Mouse (Mus musculus) forebrain, embryonic 13.5 days (tissue): ENCODE data around the gene Rasgrp2. TPM values are rescaled to one million over a fixed set of nuclear protein-coding genes. Genes with fewer than 3 reads are reported as not detected.

Experiments used
- ATAC-seq: fragments of 200-750 bp; cut with Nextera tagmentation; 2 replicates; pipeline ENCODE4 v1.8.0; 2017
- H3K27ac ChIP-seq: fragments of 300-500 bp; sonication (generic); 2 replicates; pipeline ENCODE4 v1.5.1; 2015; ENCODE audit warnings: inconsistent platforms, mild to moderate bottlenecking, moderate library complexity
- H3K27me3 ChIP-seq: fragments of 300-500 bp; sonication (generic); 2 replicates; pipeline ENCODE4 v1.6.1; 2015; ENCODE audit warnings: mild to moderate bottlenecking, inconsistent platforms
- H3K36me3 ChIP-seq: fragments of 300-500 bp; sonication (generic); 2 replicates; pipeline ENCODE4 v1.6.1; 2015; ENCODE audit warnings: mild to moderate bottlenecking, inconsistent platforms; ENCODE audit not compliant: poor library complexity, severe bottlenecking
- H3K4me1 ChIP-seq: fragments of 300-500 bp; sonication (generic); 2 replicates; pipeline ENCODE4 v1.6.1; 2015; ENCODE audit warnings: inconsistent platforms
- H3K4me2 ChIP-seq: fragments of 300-500 bp; sonication (generic); 2 replicates; pipeline ENCODE4 v1.6.1; 2015; ENCODE audit warnings: inconsistent platforms, mild to moderate bottlenecking, moderate library complexity
- H3K4me3 ChIP-seq: fragments of 300-500 bp; sonication (generic); 2 replicates; pipeline ENCODE4 v1.5.1; 2015; ENCODE audit warnings: mild to moderate bottlenecking, inconsistent platforms
- H3K9ac ChIP-seq: fragments of 300-500 bp; sonication (generic); 2 replicates; pipeline ENCODE4 v1.6.1; 2015; ENCODE audit warnings: mild to moderate bottlenecking, inconsistent platforms
- H3K9me3 ChIP-seq: fragments of 300-500 bp; sonication (generic); replicated peaks from 2 replicates; pipeline ENCODE4 v1.6.1; 2016; ENCODE audit warnings: inconsistent platforms
- WGBS: fragments of 180-500 bp; shearing (Covaris S2); methylation state at CpG from one replicate; pipeline ENCODE4 v1.1.7; 2015; 5-methylcytosine and 5-hydroxymethylcytosine counted together
- polyA plus RNA-seq: library from polyadenylated mRNA; unstranded; fragments of >200 nt; fragmentation: Nextera tagmentation; extraction: Ambion mirVana; gene quantifications from 2 replicates; pipeline ENCODE4 v1.2.1, GENCODE M21; 2015

Rasgrp2 gene
- polyA plus RNA-seq, 1 experiment from 2014 or later = 25.1 TPM

DNA sequence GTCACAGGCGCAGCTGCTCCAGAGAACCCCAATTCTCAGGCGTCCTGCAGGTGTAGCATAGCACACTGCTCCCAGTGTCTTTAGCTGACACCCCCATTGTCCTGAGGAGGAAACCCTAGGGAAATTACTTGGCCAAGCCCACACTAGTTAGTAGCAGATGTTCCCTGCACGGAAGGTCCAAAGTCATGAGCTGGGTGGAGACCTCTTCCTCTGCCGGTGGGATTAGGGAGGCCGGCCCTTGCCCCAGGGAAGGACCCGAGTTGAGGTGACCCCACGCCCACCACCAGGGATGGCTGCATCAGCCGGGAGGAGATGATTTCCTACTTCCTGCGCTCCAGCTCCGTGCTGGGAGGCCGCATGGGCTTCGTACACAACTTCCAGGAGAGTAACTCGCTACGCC, 13.7 kb downstream of the Rasgrp2 start:
- no peaks in the 10 kb centered on the region for H3K9me3 ChIP-seq
- no peak overlapping the region for H3K9ac ChIP-seq
- H3K27ac ChIP-seq = no peak overlapping the region
- H3K36me3 ChIP-seq = no peaks in the 10 kb centered on the region
- peaks cover 33% of the 10 kb centered on the region for H3K4me1 ChIP-seq
- no peak overlapping the region for H3K4me3 ChIP-seq
- 75% methylated on average over 14 of the region's 14 CpGs for WGBS
- H3K4me2 ChIP-seq = no peak overlapping the region
- no peak for ATAC-seq
- H3K27me3 ChIP-seq = no peaks in the 10 kb centered on the region

- 51% methylated on average over 6 of the region's 6 CpGs for WGBS
- Histone ChIP-seq H3K4me2 (peak overlapping the region; percentile 44; the same call in 1 of the 2 replicates), H3K36me3 (no peaks in the 10 kb centered on the region), H3K27ac (peak overlapping the region; percentile 88), H3K27me3 (peaks cover 11% of the 10 kb centered on the region; the same call in 1 of the 2 replicates), H3K9me3 (no peaks in the 10 kb centered on the region), H3K4me1 (peaks cover 49% of the 10 kb centered on the region), H3K4me3 (no peak overlapping the region), H3K9ac (peak overlapping the region; percentile 53)
- ATAC-seq = no peak
Observed at GRCm38 (mm10) chr19:6415454-6415853, 16.3 kb downstream of the Rasgrp2 start.

GRCm38 (mm10) chr19:6416124-6416770, 17.1 kb downstream of the Rasgrp2 start:
- peak overlapping the region; percentile 53 for H3K9ac ChIP-seq
- 4% methylated on average over 9 of the region's 9 CpGs for WGBS
- H3K9me3 ChIP-seq = no peaks in the 10 kb centered on the region

DNA sequence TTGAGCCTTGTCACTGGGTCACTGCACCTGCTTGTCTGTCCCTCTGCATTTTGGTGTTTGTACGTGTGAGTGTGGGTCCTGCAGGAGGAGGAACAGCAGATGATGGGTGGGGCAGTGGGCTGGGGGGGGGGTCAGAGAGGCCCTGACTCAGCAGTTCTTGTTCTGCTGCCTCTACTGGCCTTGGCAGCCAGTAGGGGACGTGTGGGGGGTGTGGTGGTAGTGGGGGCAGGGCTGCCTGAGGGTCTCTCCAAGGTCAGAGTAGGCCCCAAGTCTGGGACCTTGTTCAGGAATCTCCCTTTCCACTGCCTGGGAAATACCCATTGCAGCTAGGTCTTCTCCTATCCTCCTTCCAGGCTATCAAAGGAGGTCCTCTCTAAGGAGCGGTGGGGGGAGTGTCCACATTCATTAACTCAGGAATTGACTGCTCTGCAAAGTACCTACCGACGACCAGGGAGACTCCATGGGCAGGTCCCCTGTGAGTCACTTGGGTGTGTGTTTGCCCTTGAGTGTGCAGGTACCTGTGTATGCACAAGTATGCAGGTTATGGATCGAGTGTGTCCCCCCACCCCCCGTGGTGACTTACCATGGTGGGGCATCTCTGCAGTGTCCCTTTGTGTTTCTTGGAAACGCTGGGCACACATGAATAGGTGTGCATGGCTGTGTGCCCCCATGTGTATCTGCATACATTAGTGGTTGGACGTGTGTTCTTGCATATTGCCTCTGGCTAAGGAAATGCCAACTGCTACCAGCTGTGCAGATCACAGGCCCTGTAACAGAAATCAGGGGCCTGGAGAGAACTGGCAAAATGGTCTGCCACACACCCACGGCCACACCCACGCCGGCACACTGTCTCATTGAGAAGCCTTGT, 18.0 kb downstream of the Rasgrp2 start:
- Histone ChIP-seq H3K27me3 (peaks cover 17% of the 10 kb centered on the region), H3K9me3 (no peaks in the 10 kb centered on the region), H3K27ac (peak overlapping the region; percentile 88), H3K4me1 (peaks cover 62% of the 10 kb centered on the region), H3K4me2 (peak overlapping the region; percentile 80), H3K9ac (peak overlapping the region; percentile 65; the same call in 1 of the 2 replicates), H3K4me3 (no peak overlapping the region), H3K36me3 (no peaks in the 10 kb centered on the region)
- 68% methylated on average over 12 of the region's 12 CpGs for WGBS
- ATAC-seq = no peak

More at GRCm38 (mm10) chr19:6416124-6416770, 17.1 kb downstream of the Rasgrp2 start:
- Histone ChIP-seq H3K4me2 (peak overlapping the region; percentile 44), H3K4me3 (no peak overlapping the region), H3K36me3 (no peaks in the 10 kb centered on the region), H3K27me3 (peaks cover 17% of the 10 kb centered on the region), H3K27ac (peak overlapping the region; percentile 88), H3K4me1 (peaks cover 53% of the 10 kb centered on the region)
- ATAC-seq = peak; percentile 50

- 0% methylated on average over 34 of the region's 46 CpGs for WGBS
- Histone ChIP-seq H3K27ac (peak within 1 kb of the TSS; percentile 86), H3K9me3 (no peaks in the 10 kb centered on the region), H3K4me2 (peak within 1 kb of the TSS; percentile 80), H3K9ac (peak within 1 kb of the TSS; percentile 86), H3K36me3 (no peaks in the 10 kb centered on the region), H3K4me3 (peak within 1 kb of the TSS; percentile 67), H3K27me3 (peaks cover 17% of the 10 kb centered on the region), H3K4me1 (peaks cover 74% of the 10 kb centered on the region)
- peak; percentile 94 for ATAC-seq
Observed at GRCm38 (mm10) chr19:6418233-6418879, 19.2 kb downstream of the Rasgrp2 start, which contains the start of gene Nrxn2. Gene Nrxn2, plus strand, starts transcription at chr19:6418731.

DNA sequence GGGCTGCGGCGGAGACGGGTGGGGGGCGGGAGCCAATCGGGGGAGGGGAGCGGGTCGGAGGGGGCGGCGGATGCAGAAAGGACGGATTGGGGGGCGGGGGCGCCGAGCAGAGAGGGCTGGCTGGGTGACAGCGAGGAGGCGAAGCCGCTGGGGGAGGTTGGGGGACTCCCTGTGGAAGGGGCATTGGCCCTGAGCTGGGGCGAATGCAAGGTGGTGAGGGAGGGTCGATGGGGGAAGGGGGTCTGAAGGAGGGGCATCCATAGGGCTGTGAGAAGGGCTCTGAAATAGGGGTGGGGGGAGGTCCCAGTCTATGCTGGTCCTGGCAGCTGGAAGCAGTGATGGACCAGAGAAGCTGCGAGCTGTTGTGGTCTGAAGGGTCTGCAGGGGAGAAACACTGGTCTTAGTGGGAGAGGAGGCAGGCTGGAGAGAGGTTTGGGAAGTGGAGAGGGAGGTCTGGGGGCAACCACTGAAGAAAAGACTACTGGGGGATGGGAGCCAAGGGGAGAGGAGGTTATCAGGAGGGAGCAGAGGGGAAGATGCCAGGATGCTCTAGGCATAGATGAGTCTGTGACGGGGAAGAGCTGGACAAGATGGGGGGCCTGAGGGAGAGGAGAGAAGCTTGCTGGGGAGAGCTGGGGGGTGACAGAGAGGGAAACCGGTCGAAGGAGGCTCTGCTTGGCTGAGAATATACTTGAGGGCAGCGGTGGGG, 20.0 kb downstream of the Rasgrp2 start:
- Histone ChIP-seq H3K36me3 (no peaks in the 10 kb centered on the region), H3K27me3 (peaks cover 23% of the 10 kb centered on the region), H3K9ac (peak overlapping the region; percentile 86), H3K4me3 (peak overlapping the region; percentile 67), H3K4me1 (peaks cover 82% of the 10 kb centered on the region), H3K4me2 (peak overlapping the region; percentile 80), H3K27ac (peak overlapping the region; percentile 86), H3K9me3 (no peaks in the 10 kb centered on the region)
- peak; percentile 3; the same call in 1 of the 2 replicates for ATAC-seq
- WGBS = 6% methylated on average over 18 of the region's 23 CpGs

DNA sequence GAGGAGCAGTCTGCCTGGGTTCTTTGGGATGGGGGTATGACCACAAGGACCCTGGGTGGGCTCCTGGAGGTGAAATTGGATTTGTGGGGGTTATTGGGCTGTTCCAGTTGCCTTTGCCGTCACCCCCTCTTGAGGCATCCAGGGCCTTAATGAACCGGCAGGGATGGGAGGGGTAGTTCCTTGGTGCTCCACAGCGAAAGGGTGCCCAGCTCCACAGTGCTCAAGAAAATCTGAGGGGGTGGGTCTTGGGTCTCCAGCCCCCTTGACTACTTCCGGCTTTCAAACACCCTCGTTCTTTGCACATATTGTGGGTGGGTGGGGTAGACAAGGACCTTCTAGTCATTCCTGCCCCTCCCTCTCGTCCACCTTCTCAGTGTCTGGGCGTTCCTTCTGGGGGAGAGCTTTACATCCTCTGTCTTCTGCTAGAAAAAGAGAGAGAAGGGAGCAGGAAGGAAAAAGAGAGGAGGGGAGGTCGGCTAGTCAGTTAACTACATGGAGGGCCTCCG, 20.7 kb downstream of the Rasgrp2 start:
- Histone ChIP-seq H3K9ac (peak overlapping the region; percentile 86), H3K4me3 (peak overlapping the region; percentile 67), H3K27ac (peak overlapping the region; percentile 86; the same call in 1 of the 2 replicates), H3K4me1 (peaks cover 89% of the 10 kb centered on the region), H3K4me2 (peak overlapping the region; percentile 80), H3K9me3 (no peaks in the 10 kb centered on the region), H3K36me3 (no peaks in the 10 kb centered on the region), H3K27me3 (peaks cover 23% of the 10 kb centered on the region)
- ATAC-seq = no peak
- 52% methylated on average over 9 of the region's 9 CpGs for WGBS

DNA sequence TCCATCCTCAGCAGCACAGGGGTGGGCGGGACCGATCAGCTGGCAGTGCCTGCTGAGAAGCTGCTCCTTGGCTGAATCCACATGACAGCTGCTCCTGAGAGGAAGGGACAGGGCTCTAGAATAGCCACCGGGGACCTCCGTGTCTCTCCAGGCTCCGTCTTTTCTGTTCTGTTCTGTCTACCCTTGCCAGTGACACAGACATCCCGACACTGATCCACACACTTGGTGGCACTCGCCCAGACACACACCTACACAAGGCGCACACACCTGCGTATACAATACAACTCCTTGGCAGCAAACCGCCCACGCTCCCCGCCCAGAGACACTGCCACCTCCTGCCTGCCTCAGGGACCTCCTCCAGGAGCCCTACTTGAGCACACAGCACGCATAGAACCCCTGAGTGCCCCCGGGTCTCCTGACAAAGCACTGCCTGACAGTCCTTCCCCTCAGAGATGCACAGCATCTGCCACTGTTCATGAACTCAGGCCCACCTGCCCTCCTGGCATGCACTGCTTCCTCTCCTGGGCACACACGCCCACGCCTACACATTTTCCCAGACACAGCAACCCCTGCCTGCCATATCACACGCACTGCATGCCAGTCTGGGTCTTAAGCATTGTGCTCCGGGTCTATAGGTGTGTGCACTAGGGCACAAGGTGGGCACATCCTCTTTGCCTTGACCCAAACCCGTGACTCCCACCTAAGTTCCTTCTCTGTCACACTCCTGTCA, 21.5 kb downstream of the Rasgrp2 start:
- no peak for ATAC-seq
- peaks cover 90% of the 10 kb centered on the region for H3K4me1 ChIP-seq
- peaks cover 24% of the 10 kb centered on the region for H3K27me3 ChIP-seq
- H3K9ac ChIP-seq = peak overlapping the region; percentile 86
- no peaks in the 10 kb centered on the region for H3K9me3 ChIP-seq
- WGBS = 57% methylated on average over 19 of the region's 19 CpGs
- H3K4me3 ChIP-seq = peak overlapping the region; percentile 67
- H3K4me2 ChIP-seq = peak overlapping the region; percentile 80
- H3K27ac ChIP-seq = peak overlapping the region; percentile 16; the same call in 1 of the 2 replicates
- H3K36me3 ChIP-seq = no peaks in the 10 kb centered on the region

- H3K36me3 ChIP-seq = no peaks in the 10 kb centered on the region
- H3K4me1 ChIP-seq = peaks cover 90% of the 10 kb centered on the region
- no peak overlapping the region for H3K27ac ChIP-seq
- H3K4me2 ChIP-seq = peak overlapping the region; percentile 80
- H3K9me3 ChIP-seq = no peaks in the 10 kb centered on the region
- peak overlapping the region; percentile 67 for H3K4me3 ChIP-seq
- peak overlapping the region; percentile 86 for H3K9ac ChIP-seq
- H3K27me3 ChIP-seq = peaks cover 29% of the 10 kb centered on the region
- no peak for ATAC-seq
- WGBS = 70% methylated on average over 9 of the region's 9 CpGs
Observed at GRCm38 (mm10) chr19:6421211-6421590, 22.1 kb downstream of the Rasgrp2 start.

DNA sequence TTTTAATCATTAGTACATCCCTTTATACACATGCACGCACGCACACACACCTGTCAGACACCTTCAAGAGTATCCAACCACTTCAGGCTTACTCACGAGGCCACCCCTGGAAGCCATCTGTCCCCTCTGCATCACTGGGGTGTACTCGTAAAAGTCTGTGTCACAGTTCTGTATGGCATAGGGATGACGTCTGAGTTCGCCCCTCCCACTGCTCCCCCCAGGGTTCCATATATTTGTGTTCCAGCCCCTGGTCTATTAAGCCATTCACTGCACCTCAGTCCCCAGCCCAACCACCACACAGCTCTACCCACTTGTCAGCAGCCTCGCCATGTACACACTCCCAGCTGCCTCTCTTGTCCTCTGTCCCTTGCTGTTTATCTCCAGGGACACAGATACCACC, 22.9 kb downstream of the Rasgrp2 start:
- Histone ChIP-seq H3K4me2 (peak overlapping the region; percentile 80; the same call in 1 of the 2 replicates), H3K9ac (no peak overlapping the region), H3K27ac (no peak overlapping the region), H3K27me3 (peaks cover 33% of the 10 kb centered on the region), H3K9me3 (no peaks in the 10 kb centered on the region), H3K4me1 (peaks cover 90% of the 10 kb centered on the region), H3K4me3 (no peak overlapping the region), H3K36me3 (no peaks in the 10 kb centered on the region)
- WGBS = 64% methylated on average over 7 of the region's 7 CpGs
- ATAC-seq = no peak

GRCm38 (mm10) chr19:6423241-6423640, 24.1 kb downstream of the Rasgrp2 start:
- Histone ChIP-seq H3K4me3 (no peak overlapping the region), H3K36me3 (peaks cover 3% of the 10 kb centered on the region; the same call in 1 of the 2 replicates), H3K4me1 (peaks cover 90% of the 10 kb centered on the region), H3K27ac (no peak overlapping the region), H3K9ac (no peak overlapping the region), H3K4me2 (peak overlapping the region; percentile 28), H3K27me3 (peaks cover 45% of the 10 kb centered on the region), H3K9me3 (no peaks in the 10 kb centered on the region)
- WGBS = 80% methylated on average over 16 of the region's 16 CpGs
- no peak for ATAC-seq
